Mouse (Mus musculus): ENCODE measurements around the gene Lclat1. TPM values are rescaled to one million over a fixed set of nuclear protein-coding genes. Genes with fewer than 3 reads are reported as not detected.

Lclat1 gene
- polyA plus RNA-seq, 1 experiment from 2014 or later = 12.1 TPM

GRCm38 (mm10) chr17:73163597-73163996 is 55.8 kb downstream of the Lclat1 start:
- 63% methylated on average over 3 of the region's 3 CpGs for WGBS
- no peaks in the 10 kb centered on the region for H3K9me3 ChIP-seq (replicated peaks)
- no peaks in the 10 kb centered on the region for H3K4me1 ChIP-seq
- H3K27me3 ChIP-seq (ENCODE audit: low read depth, poor library complexity, severe bottlenecking) = no peaks in the 10 kb centered on the region
- DNase-seq (ENCODE audit: low spot score) = no peak
- H3K4me3 ChIP-seq = no peak overlapping the region
- H3K27ac ChIP-seq = no peak overlapping the region
- H3K36me3 ChIP-seq = peaks cover 14% of the 10 kb centered on the region

- Histone ChIP-seq H3K36me3 (peaks cover 14% of the 10 kb centered on the region), H3K27ac (no peak overlapping the region), H3K27me3 (ENCODE audit: low read depth, poor library complexity, severe bottlenecking) (no peaks in the 10 kb centered on the region), H3K4me3 (no peak overlapping the region), H3K9me3 (replicated peaks) (no peaks in the 10 kb centered on the region), H3K4me1 (no peaks in the 10 kb centered on the region)
- 88% methylated on average over 2 of the region's 2 CpGs for WGBS
- DNase-seq (ENCODE audit: low spot score) = no peak
Measured at GRCm38 (mm10) chr17:73164121-73164520, 56.3 kb downstream of the Lclat1 start.

GRCm38 (mm10) chr17:73169461-73169860 is 61.7 kb downstream of the Lclat1 start:
- Histone ChIP-seq H3K27ac (no peak overlapping the region), H3K9me3 (replicated peaks) (no peaks in the 10 kb centered on the region), H3K4me1 (no peaks in the 10 kb centered on the region), H3K27me3 (ENCODE audit: low read depth, poor library complexity, severe bottlenecking) (no peaks in the 10 kb centered on the region), H3K36me3 (peaks cover 20% of the 10 kb centered on the region), H3K4me3 (no peak overlapping the region)
- 97% methylated on average over 7 of the region's 7 CpGs for WGBS
- no peak for DNase-seq (ENCODE audit: low spot score)

- WGBS = 85% methylated on average over 5 of the region's 5 CpGs
- no peak for DNase-seq (ENCODE audit: low spot score)
Measured at GRCm38 (mm10) chr17:73170141-73170540, 62.4 kb downstream of the Lclat1 start.

GRCm38 (mm10) chr17:73174083-73174562 is 66.3 kb downstream of the Lclat1 start:
- H3K27ac ChIP-seq = no peak overlapping the region
- no peaks in the 10 kb centered on the region for H3K27me3 ChIP-seq (ENCODE audit: low read depth, poor library complexity, severe bottlenecking)
- no peaks in the 10 kb centered on the region for H3K9me3 ChIP-seq (replicated peaks)
- DNase-seq (ENCODE audit: low spot score) = peak; percentile 45
- no peak overlapping the region for H3K4me3 ChIP-seq
- 74% methylated on average over 5 of the region's 5 CpGs for WGBS
- no peaks in the 10 kb centered on the region for H3K4me1 ChIP-seq
- H3K36me3 ChIP-seq = peaks cover 12% of the 10 kb centered on the region

More at GRCm38 (mm10) chr17:73170141-73170540, 62.4 kb downstream of the Lclat1 start:
- no peaks in the 10 kb centered on the region for H3K27me3 ChIP-seq (ENCODE audit: low read depth, poor library complexity, severe bottlenecking)
- H3K36me3 ChIP-seq = peaks cover 15% of the 10 kb centered on the region
- no peaks in the 10 kb centered on the region for H3K9me3 ChIP-seq (replicated peaks)
- H3K4me1 ChIP-seq = no peaks in the 10 kb centered on the region
- H3K27ac ChIP-seq = no peak overlapping the region
- no peak overlapping the region for H3K4me3 ChIP-seq

- H3K27ac ChIP-seq = no peak overlapping the region
- no peak overlapping the region for H3K4me3 ChIP-seq
- DNase-seq (ENCODE audit: low spot score) = no peak
- H3K27me3 ChIP-seq (ENCODE audit: low read depth, poor library complexity, severe bottlenecking) = no peaks in the 10 kb centered on the region
- no peaks in the 10 kb centered on the region for H3K9me3 ChIP-seq (replicated peaks)
- H3K36me3 ChIP-seq = peaks cover under 1% of the 10 kb centered on the region
- no peaks in the 10 kb centered on the region for H3K4me1 ChIP-seq
- 82% methylated on average over 5 of the region's 5 CpGs for WGBS
Measured at GRCm38 (mm10) chr17:73175720-73176119, 67.9 kb downstream of the Lclat1 start.

- Histone ChIP-seq H3K36me3 (no peaks in the 10 kb centered on the region; the same call in 1 of the 2 replicates), H3K4me1 (no peaks in the 10 kb centered on the region), H3K4me3 (no peak overlapping the region), H3K27ac (no peak overlapping the region), H3K27me3 (ENCODE audit: low read depth, poor library complexity, severe bottlenecking) (no peaks in the 10 kb centered on the region), H3K9me3 (replicated peaks) (no peaks in the 10 kb centered on the region)
- DNase-seq (ENCODE audit: low spot score) = no peak
- 93% methylated on average over 4 of the region's 4 CpGs for WGBS
Measured at GRCm38 (mm10) chr17:73177079-73177478, 69.3 kb downstream of the Lclat1 start.

GRCm38 (mm10) chr17:73186929-73187328 is 79.1 kb downstream of the Lclat1 start:
- Histone ChIP-seq H3K27me3 (ENCODE audit: low read depth, poor library complexity, severe bottlenecking) (no peaks in the 10 kb centered on the region), H3K9me3 (replicated peaks) (no peaks in the 10 kb centered on the region), H3K4me3 (no peak overlapping the region), H3K36me3 (peaks cover 7% of the 10 kb centered on the region; the same call in 1 of the 2 replicates), H3K27ac (no peak overlapping the region), H3K4me1 (no peaks in the 10 kb centered on the region)
- no peak for DNase-seq (ENCODE audit: low spot score)
- WGBS = 96% methylated on average over 5 of the region's 5 CpGs

GRCm38 (mm10) chr17:73194146-73194545 is 86.4 kb downstream of the Lclat1 start:
- 88% methylated on average over 6 of the region's 6 CpGs for WGBS
- no peak overlapping the region for H3K27ac ChIP-seq
- no peaks in the 10 kb centered on the region for H3K9me3 ChIP-seq (replicated peaks)
- H3K36me3 ChIP-seq = peaks cover 7% of the 10 kb centered on the region; the same call in 1 of the 2 replicates
- H3K4me1 ChIP-seq = no peaks in the 10 kb centered on the region
- H3K4me3 ChIP-seq = no peak overlapping the region
- H3K27me3 ChIP-seq (ENCODE audit: low read depth, poor library complexity, severe bottlenecking) = no peaks in the 10 kb centered on the region
- DNase-seq (ENCODE audit: low spot score) = no peak

GRCm38 (mm10) chr17:73194575-73194974 is 86.8 kb downstream of the Lclat1 start:
- Histone ChIP-seq H3K27me3 (ENCODE audit: low read depth, poor library complexity, severe bottlenecking) (no peaks in the 10 kb centered on the region), H3K9me3 (replicated peaks) (no peaks in the 10 kb centered on the region), H3K4me3 (no peak overlapping the region), H3K36me3 (peaks cover 7% of the 10 kb centered on the region; the same call in 1 of the 2 replicates), H3K4me1 (no peaks in the 10 kb centered on the region), H3K27ac (no peak overlapping the region)
- no peak for DNase-seq (ENCODE audit: low spot score)
- 91% methylated on average over 6 of the region's 6 CpGs for WGBS

GRCm38 (mm10) chr17:73195074-73195723 is 87.4 kb downstream of the Lclat1 start:
- Histone ChIP-seq H3K27ac (no peak overlapping the region), H3K4me1 (no peaks in the 10 kb centered on the region), H3K27me3 (ENCODE audit: low read depth, poor library complexity, severe bottlenecking) (no peaks in the 10 kb centered on the region), H3K9me3 (replicated peaks) (no peaks in the 10 kb centered on the region), H3K4me3 (no peak overlapping the region), H3K36me3 (peaks cover 7% of the 10 kb centered on the region; the same call in 1 of the 2 replicates)
- WGBS = 90% methylated on average over 2 of the region's 2 CpGs
- no peak for DNase-seq (ENCODE audit: low spot score)

- H3K9me3 ChIP-seq (replicated peaks) = no peaks in the 10 kb centered on the region
- H3K4me1 ChIP-seq = no peaks in the 10 kb centered on the region
- DNase-seq (ENCODE audit: low spot score) = no peak
- H3K36me3 ChIP-seq = 0 out of 2 replicates have a peak, but pooled peaks cover 4% of the 10 kb centered on the region
- H3K4me3 ChIP-seq = no peak overlapping the region
- 97% methylated on average over 1 of the region's 1 CpGs for WGBS
- H3K27me3 ChIP-seq (ENCODE audit: low read depth, poor library complexity, severe bottlenecking) = no peaks in the 10 kb centered on the region
- no peak overlapping the region for H3K27ac ChIP-seq
Measured at GRCm38 (mm10) chr17:73196139-73196538, 88.4 kb downstream of the Lclat1 start.

GRCm38 (mm10) chr17:73197724-73198123 is 89.9 kb downstream of the Lclat1 start:
- DNase-seq (ENCODE audit: low spot score) = no peak
- Histone ChIP-seq H3K4me1 (no peaks in the 10 kb centered on the region), H3K27me3 (ENCODE audit: low read depth, poor library complexity, severe bottlenecking) (no peaks in the 10 kb centered on the region), H3K4me3 (no peak overlapping the region), H3K27ac (no peak overlapping the region), H3K9me3 (replicated peaks) (no peaks in the 10 kb centered on the region), H3K36me3 (peaks cover 2% of the 10 kb centered on the region; the same call in 1 of the 2 replicates)
- 71% methylated on average over 1 of the region's 1 CpGs for WGBS
